Mouse (Mus musculus): Measurements from ENCODE around the gene Gtf3c3. TPM values are rescaled to one million over a fixed set of nuclear protein-coding genes. Genes with fewer than 3 reads are reported as not detected.

The Gtf3c3 gene
- total RNA-seq (2023; ENCODE audit: inconsistent age), result 18.6 to 22.9 TPM (median 19.5 TPM) in 4 replicates

DNA sequence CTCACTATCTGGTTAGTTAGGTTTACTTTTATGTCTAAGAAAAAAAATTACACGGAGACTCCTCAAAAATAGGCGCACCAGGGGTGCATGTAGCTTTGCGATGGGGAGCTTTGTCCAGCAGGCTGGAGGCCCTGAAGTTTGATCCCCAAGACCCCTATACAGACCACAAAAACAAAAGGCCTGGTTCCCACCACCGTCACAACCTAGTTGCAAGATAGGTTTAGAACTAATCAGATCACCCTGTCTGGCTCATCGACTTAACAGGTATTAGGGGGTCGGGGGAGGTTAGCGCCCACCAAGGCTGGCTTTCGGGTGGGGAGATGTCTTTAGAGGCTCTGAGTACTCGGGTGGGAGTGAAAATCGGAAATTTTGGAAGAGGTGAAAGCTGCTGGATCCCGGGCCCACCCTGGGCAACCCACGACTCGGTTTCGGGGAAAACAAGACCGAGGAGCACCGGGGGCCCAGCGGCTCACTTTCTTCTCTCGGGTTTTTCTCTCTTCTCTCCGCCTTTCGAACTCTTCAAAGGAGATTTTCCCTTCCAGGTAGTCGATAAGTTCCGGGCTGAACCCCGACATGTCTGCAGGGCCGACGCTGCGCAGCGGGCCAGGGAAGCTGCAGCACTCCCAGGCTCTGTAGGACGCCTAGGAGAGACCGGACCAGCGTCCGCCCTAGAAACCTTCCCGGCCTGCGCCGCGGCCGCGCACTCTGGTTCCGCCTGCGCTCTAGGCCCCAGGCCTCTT, at the start of gene Gtf3c3:
Gene Gtf3c3 (minus strand): TSS at position 632 of the 740 bp plus-strand sequence.

Other genes starting within 250 kb of the Gtf3c3 start
- gene Hecw2, start 243.8 kb downstream of the Gtf3c3 start, total RNA-seq (2023; ENCODE audit: inconsistent age), result 0.19 to 1.3 TPM (median 0.92 TPM) in 4 replicates
- 0.13 to 0.64 TPM (median 0.57 TPM) in 3 of 4 replicates, not detected in the other for gene Ccdc150, start 188.3 kb downstream of the Gtf3c3 start, total RNA-seq (2023; ENCODE audit: inconsistent age)
- 118 to 144 TPM (median 129 TPM) in 4 replicates for gene Pgap1, start 118.7 kb upstream of the Gtf3c3 start, total RNA-seq (2023; ENCODE audit: inconsistent age)